Mouse (Mus musculus) spleen, postnatal 14 days (tissue): ENCODE data around the gene Eif2b3.
A peak's percentile ranks its signal among the peaks of the same experiment; 100 is the strongest.

Source experiments
- DNase-seq, 2 experiments: peaks; one replicate each; pipeline ENCODE4 v3.0.0; 2021 to 2022; ENCODE audit warnings: low spot score in 2 of 2

Eif2b3 gene

GRCm38 (mm10) chr4:117094626-117095361 is 75.6 kb downstream of the Eif2b3 start:
- DNase-seq, result no peak

- DNase-seq, result no peak
These were observed 76.6 kb downstream of the Eif2b3 start, which contains the start of gene Ptch2 for GRCm38 (mm10) chr4:117095551-117096452. TSS of gene Ptch2 (plus strand) at chr4:117096075.

GRCm38 (mm10) chr4:117096666-117097065 is 77.5 kb downstream of the Eif2b3 start:
- no peak for DNase-seq

- DNase-seq, result no peak
These were observed 79.0 kb downstream of the Eif2b3 start for GRCm38 (mm10) chr4:117097969-117098763.

GRCm38 (mm10) chr4:117098764-117099036 is 79.5 kb downstream of the Eif2b3 start:
- no peak for DNase-seq

- DNase-seq, result no peak
These were observed 80.8 kb downstream of the Eif2b3 start for GRCm38 (mm10) chr4:117100036-117100435.

GRCm38 (mm10) chr4:117101218-117101617 is 82.0 kb downstream of the Eif2b3 start:
- no peak for DNase-seq

GRCm38 (mm10) chr4:117104672-117105071 is 85.5 kb downstream of the Eif2b3 start:
- DNase-seq, result no peak

- no peak for DNase-seq
These were observed 85.9 kb downstream of the Eif2b3 start for GRCm38 (mm10) chr4:117105127-117105526.

- DNase-seq, result no peak
These were observed 88.8 kb downstream of the Eif2b3 start for GRCm38 (mm10) chr4:117107813-117108523.

GRCm38 (mm10) chr4:117108524-117108849 is 89.3 kb downstream of the Eif2b3 start:
- no peak for DNase-seq

GRCm38 (mm10) chr4:117109330-117109729 is 90.1 kb downstream of the Eif2b3 start:
- no peak for DNase-seq

GRCm38 (mm10) chr4:117110249-117110648 is 91.0 kb downstream of the Eif2b3 start:
- no peak for DNase-seq

- DNase-seq, result no peak
These were observed 91.8 kb downstream of the Eif2b3 start for GRCm38 (mm10) chr4:117110985-117111384.

GRCm38 (mm10) chr4:117113237-117113636 is 94.0 kb downstream of the Eif2b3 start:
- no peak for DNase-seq

- DNase-seq, result no peak
These were observed 96.4 kb downstream of the Eif2b3 start for GRCm38 (mm10) chr4:117115592-117115991.

- no peak for DNase-seq
These were observed 98.7 kb downstream of the Eif2b3 start for GRCm38 (mm10) chr4:117117931-117118330.

- no peak for DNase-seq
These were observed 100.4 kb downstream of the Eif2b3 start for GRCm38 (mm10) chr4:117119636-117120035.

GRCm38 (mm10) chr4:117120052-117120444 is 100.8 kb downstream of the Eif2b3 start:
- DNase-seq, result no peak

GRCm38 (mm10) chr4:117120445-117121414 is 101.5 kb downstream of the Eif2b3 start:
- DNase-seq, result peak; percentile 76 to 83
